Mouse (Mus musculus): Measurements from ENCODE around the gene Rhox2h. TPM values are rescaled to one million over a fixed set of nuclear protein-coding genes. Genes with fewer than 3 reads are reported as not detected.

Gene Rhox2h
- polyA plus RNA-seq, 1 experiment from 2014 or later, result not detected

Other genes with a start within 250 kb of the Rhox2h start
- not detected in 2 replicates for gene Rhox4b, start 240.8 kb downstream of the Rhox2h start, polyA plus RNA-seq (2015; fragmentation: Nextera tagmentation; extraction: Ambion mirVana)
- not detected in 2 replicates for gene Rhox2c, start 219.6 kb downstream of the Rhox2h start, polyA plus RNA-seq (2015; fragmentation: Nextera tagmentation; extraction: Ambion mirVana)
- gene Rhox3c, start 214.7 kb downstream of the Rhox2h start, polyA plus RNA-seq (2015; fragmentation: Nextera tagmentation; extraction: Ambion mirVana), result not detected in 2 replicates
- gene Rhox4c, start 192.9 kb downstream of the Rhox2h start, polyA plus RNA-seq (2015; fragmentation: Nextera tagmentation; extraction: Ambion mirVana), result not detected in 2 replicates
- gene Rhox2d, start 179.8 kb downstream of the Rhox2h start, polyA plus RNA-seq (2015; fragmentation: Nextera tagmentation; extraction: Ambion mirVana), result not detected in 2 replicates
- not detected in 2 replicates for gene Rhox4d, start 158.9 kb downstream of the Rhox2h start, polyA plus RNA-seq (2015; fragmentation: Nextera tagmentation; extraction: Ambion mirVana)
- gene Rhox2e, start 142.8 kb downstream of the Rhox2h start, polyA plus RNA-seq (2015; fragmentation: Nextera tagmentation; extraction: Ambion mirVana), result not detected in 2 replicates
- gene Rhox3e, start 131.3 kb downstream of the Rhox2h start, polyA plus RNA-seq (2015; fragmentation: Nextera tagmentation; extraction: Ambion mirVana), result not detected in 2 replicates
- not detected in 2 replicates for gene Rhox4e, start 115.9 kb downstream of the Rhox2h start, polyA plus RNA-seq (2015; fragmentation: Nextera tagmentation; extraction: Ambion mirVana)
- gene Rhox2f, start 101.9 kb downstream of the Rhox2h start, polyA plus RNA-seq (2015; fragmentation: Nextera tagmentation; extraction: Ambion mirVana), result not detected in 2 replicates
- not detected in 2 replicates for gene Rhox3f, start 92.3 kb downstream of the Rhox2h start, polyA plus RNA-seq (2015; fragmentation: Nextera tagmentation; extraction: Ambion mirVana)
- gene Rhox4f, start 65.6 kb downstream of the Rhox2h start, polyA plus RNA-seq (2015; fragmentation: Nextera tagmentation; extraction: Ambion mirVana), result not detected in 2 replicates
- gene Rhox3g, start 44.7 kb downstream of the Rhox2h start, polyA plus RNA-seq (2015; fragmentation: Nextera tagmentation; extraction: Ambion mirVana), result not detected in 2 replicates
- gene Rhox2g, start 29.8 kb downstream of the Rhox2h start, polyA plus RNA-seq (2015; fragmentation: Nextera tagmentation; extraction: Ambion mirVana), result not detected in 2 replicates
- not detected in 2 replicates for gene Rhox4g, start 21.9 kb downstream of the Rhox2h start, polyA plus RNA-seq (2015; fragmentation: Nextera tagmentation; extraction: Ambion mirVana)
- not detected in 2 replicates for gene Rhox3h, start 4.5 kb downstream of the Rhox2h start, polyA plus RNA-seq (2015; fragmentation: Nextera tagmentation; extraction: Ambion mirVana)
- 1.3 and 1.4 TPM in 2 replicates for gene Rhox5, start 131.6 kb upstream of the Rhox2h start, polyA plus RNA-seq (2015; fragmentation: Nextera tagmentation; extraction: Ambion mirVana)
- gene Rhox6, start 153.6 kb upstream of the Rhox2h start, polyA plus RNA-seq (2015; fragmentation: Nextera tagmentation; extraction: Ambion mirVana), result not detected in 2 replicates
- not detected in 2 replicates for gene Rhox7a, start 158.4 kb upstream of the Rhox2h start, polyA plus RNA-seq (2015; fragmentation: Nextera tagmentation; extraction: Ambion mirVana)
- gene Rhox8, start 205.7 kb upstream of the Rhox2h start, polyA plus RNA-seq (2015; fragmentation: Nextera tagmentation; extraction: Ambion mirVana), result not detected in 2 replicates
- not detected in 2 replicates for gene Rhox7b, start 224.0 kb upstream of the Rhox2h start, polyA plus RNA-seq (2015; fragmentation: Nextera tagmentation; extraction: Ambion mirVana)
- not detected in 2 replicates for gene Rhox9, start 228.5 kb upstream of the Rhox2h start, polyA plus RNA-seq (2015; fragmentation: Nextera tagmentation; extraction: Ambion mirVana)

All from liver, postnatal 0 days (tissue).